In genomic region chr19:21432879-21433278, GRCm38 (mm10) we compare ENCODE assay signal across 14 mouse cellular contexts. TPM values are rescaled to one million over a fixed set of nuclear protein-coding genes. Genes with fewer than 3 reads are reported as not detected.
"Had no signal": no experiment of that assay in that cellular context is flagged by ENCODE, and none has a peak within 500 bp of the region (broad histone marks: within the 10 kb centered on the region; RNA-seq: fewer than 3 reads in every experiment).

No protein-coding gene starts in this region.

- H3K9me3 ChIP-seq: midbrain, embryonic 10.5 days; midbrain, embryonic 12.5 days; neural tube, embryonic 12.5 days; stomach, embryonic 15.5 days had no signal

- H3K4me2 ChIP-seq: lung, embryonic 14.5 days; midbrain, embryonic 12.5 days; neural tube, embryonic 12.5 days; stomach, embryonic 15.5 days had no signal

- H3K4me3 ChIP-seq: midbrain, embryonic 10.5 days; midbrain, embryonic 12.5 days; neural tube, embryonic 12.5 days; stomach, embryonic 15.5 days had no signal

- H3K36me3 ChIP-seq: midbrain, embryonic 10.5 days; midbrain, embryonic 12.5 days; neural tube, embryonic 12.5 days; stomach, embryonic 15.5 days had no signal

- H3K4me1 ChIP-seq: midbrain, embryonic 10.5 days; midbrain, embryonic 12.5 days; neural tube, embryonic 12.5 days; stomach, embryonic 15.5 days had no signal

- H3K27ac ChIP-seq: midbrain, embryonic 10.5 days; midbrain, embryonic 12.5 days; neural tube, embryonic 12.5 days; stomach, embryonic 15.5 days; stomach, postnatal 0 days had no signal

- H3K27me3 ChIP-seq: midbrain, embryonic 12.5 days; neural tube, embryonic 12.5 days; stomach, embryonic 15.5 days had no signal

- H3K9ac ChIP-seq: lung, embryonic 14.5 days; midbrain, embryonic 12.5 days; neural tube, embryonic 12.5 days; stomach, embryonic 15.5 days had no signal

- DNase-seq: lung, adult 18-20 months; lung, embryonic 14.5 days; lung, postnatal 10 days; lung, postnatal 4 days; midbrain, embryonic 14.5 days; right cerebral cortex, postnatal 14 days; thymus, adult 2 months; thymus, postnatal 25 days; thymus, postnatal 4 days had no signal

RNA-seq across cellular contexts. Expression of gene Gda, which starts 40.4 kb away (rescaled TPM):
- polyA plus RNA-seq: midbrain, embryonic 10.5 days; midbrain, embryonic 12.5 days had no signal
